Mouse (Mus musculus) thymus, adult 2 months (tissue): Measurements from ENCODE around the gene Qrich1. TPM values are rescaled to one million over a fixed set of nuclear protein-coding genes. Genes with fewer than 3 reads are reported as not detected.

Experiments
- DNase-seq: peaks from one replicate; pipeline ENCODE4 v3.0.0; 2021
- H3K27ac ChIP-seq: fragments of 200-500 bp; 2 replicates; pipeline ENCODE4 v1.5.1; 2012; ENCODE audit warnings: low read length, control low read depth; ENCODE audit not compliant: control insufficient read depth, insufficient read depth
- H3K27me3 ChIP-seq: fragments of 200-500 bp; 2 replicates; pipeline ENCODE4 v1.6.1; 2012; ENCODE audit warnings: mild to moderate bottlenecking, low read length, moderate library complexity, mixed read lengths; ENCODE audit not compliant: control insufficient read depth, insufficient read depth
- H3K36me3 ChIP-seq: fragments of 200-500 bp; 2 replicates; pipeline ENCODE4 v1.6.1; 2012; ENCODE audit warnings: mild to moderate bottlenecking, low read length, moderate library complexity; ENCODE audit not compliant: control insufficient read depth, insufficient read depth
- H3K4me1 ChIP-seq: fragments of 200-500 bp; replicated peaks from 2 replicates; pipeline ENCODE4 v1.6.1; 2012; ENCODE audit warnings: low read length; ENCODE audit not compliant: control insufficient read depth, insufficient read depth
- H3K4me3 ChIP-seq: fragments of 200-500 bp; 2 replicates; pipeline ENCODE4 v1.5.1; 2012; ENCODE audit warnings: mild to moderate bottlenecking, low read length, control low read depth, moderate library complexity; ENCODE audit not compliant: control insufficient read depth, insufficient read depth
- CTCF ChIP-seq: fragments of 200-500 bp; IDR thresholded peaks from 2 replicates; pipeline ENCODE4 v1.5.1; 2012; ENCODE audit warnings: mild to moderate bottlenecking, control low read depth, low read length, moderate library complexity, borderline replicate concordance; ENCODE audit not compliant: control insufficient read depth, poor library complexity, insufficient read depth; ENCODE audit errors: extremely low read depth
- POLR2A ChIP-seq: fragments of 200-500 bp; IDR thresholded peaks from 2 replicates; pipeline ENCODE4 v1.6.1; 2012; ENCODE audit warnings: mild to moderate bottlenecking, low read length, control low read depth, moderate library complexity; ENCODE audit not compliant: control insufficient read depth, poor library complexity, insufficient read depth; ENCODE audit errors: extremely low read depth
- WGBS: fragments of 180-500 bp; shearing (Covaris S2); methylation state at CpG from one replicate; pipeline ENCODE4 v1.1.7; 2018; 5-methylcytosine and 5-hydroxymethylcytosine counted together
- polyA plus RNA-seq: library from polyadenylated mRNA; depleted of rRNA; stranded (reverse); fragments of >200 nt; gene quantifications from 2 replicates; pipeline ENCODE4 v1.2.3, GENCODE M21; 2012

The Qrich1 gene
- polyA plus RNA-seq, 1 experiment: 200 TPM

DNA sequence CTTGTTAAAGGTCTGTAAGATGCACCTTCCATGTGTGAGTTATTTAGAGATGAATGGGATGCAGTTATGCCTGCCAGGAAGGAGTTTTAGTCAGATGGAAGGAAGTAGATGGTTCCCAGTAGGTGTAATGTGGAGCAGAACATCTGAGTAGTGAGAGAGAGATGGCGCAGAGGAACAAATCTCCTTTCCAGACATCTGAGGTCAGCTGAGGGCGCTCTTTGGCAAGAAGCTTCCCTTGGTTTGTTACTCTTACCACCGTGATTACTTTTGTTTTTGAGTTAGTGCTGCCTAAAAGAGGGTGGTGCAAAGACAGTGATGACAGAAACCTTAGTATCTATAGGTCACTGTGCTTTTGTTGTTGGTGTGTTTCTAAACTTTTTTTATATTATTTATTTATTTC is 8.8 kb downstream of the Qrich1 start:
- Histone ChIP-seq H3K4me1 (no peaks in the 10 kb centered on the region), H3K27ac (no peak overlapping the region), H3K27me3 (no peaks in the 10 kb centered on the region), H3K36me3 (peaks cover 25% of the 10 kb centered on the region), H3K4me3 (no peak overlapping the region)
- no peak for TF ChIP-seq POLR2A
- no peak for TF ChIP-seq CTCF
- 83% methylated on average over 3 of the region's 3 CpGs for WGBS
- no peak for DNase-seq

- Histone ChIP-seq H3K36me3 (peaks cover 72% of the 10 kb centered on the region), H3K4me1 (no peaks in the 10 kb centered on the region), H3K4me3 (no peak overlapping the region), H3K27ac (no peak overlapping the region), H3K27me3 (no peaks in the 10 kb centered on the region)
- 97% methylated on average over 1 of the region's 1 CpGs for WGBS
- no peak for DNase-seq
- TF ChIP-seq CTCF (no peak), POLR2A (no peak)
Observed at GRCm38 (mm10) chr9:108530954-108531353, 14.3 kb downstream of the Qrich1 start.

DNA sequence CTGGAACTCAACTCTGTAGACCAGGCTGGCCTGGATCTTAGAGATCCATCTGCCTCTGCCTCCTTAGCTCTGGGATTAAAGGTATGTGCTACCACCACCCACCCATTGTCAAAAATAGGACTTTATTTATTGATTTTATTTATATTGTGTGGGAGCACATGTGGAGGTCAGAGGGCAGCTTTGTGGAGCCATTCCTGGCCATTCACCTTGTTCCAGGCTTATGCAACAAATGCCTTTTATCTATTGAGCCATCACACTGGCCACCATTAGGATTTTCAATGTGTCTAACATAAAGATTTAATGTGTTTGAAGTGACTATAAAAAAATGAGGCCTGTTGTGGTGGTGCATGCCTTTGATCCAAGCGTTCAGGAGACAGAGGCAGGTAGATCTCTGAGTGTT is 14.9 kb downstream of the Qrich1 start:
- no peak for DNase-seq
- WGBS: 91% methylated on average over 1 of the region's 1 CpGs
- Histone ChIP-seq H3K27ac (no peak overlapping the region), H3K4me3 (no peak overlapping the region), H3K27me3 (no peaks in the 10 kb centered on the region), H3K4me1 (no peaks in the 10 kb centered on the region), H3K36me3 (peaks cover 74% of the 10 kb centered on the region)
- TF ChIP-seq CTCF (no peak), POLR2A (no peak)

- peaks cover 69% of the 10 kb centered on the region for H3K36me3 ChIP-seq
- peaks cover 6% of the 10 kb centered on the region for H3K4me1 ChIP-seq
- no peak overlapping the region; the same call in 1 of the 2 replicates for H3K27ac ChIP-seq
- H3K27me3 ChIP-seq: no peaks in the 10 kb centered on the region
- no peak for TF ChIP-seq CTCF
- no peak for TF ChIP-seq POLR2A
- no peak overlapping the region for H3K4me3 ChIP-seq
- no peak for DNase-seq
Observed at GRCm38 (mm10) chr9:108540846-108541245, 24.2 kb downstream of the Qrich1 start.

GRCm38 (mm10) chr9:108545986-108546385 is 29.4 kb downstream of the Qrich1 start:
- H3K4me1 ChIP-seq: peaks cover 3% of the 10 kb centered on the region
- peaks cover 82% of the 10 kb centered on the region for H3K36me3 ChIP-seq
- DNase-seq: no peak
- 95% methylated on average over 3 of the region's 3 CpGs for WGBS
- no peaks in the 10 kb centered on the region for H3K27me3 ChIP-seq
- no peak overlapping the region for H3K4me3 ChIP-seq
- TF ChIP-seq POLR2A: no peak
- TF ChIP-seq CTCF: no peak
- H3K27ac ChIP-seq: no peak overlapping the region

DNA sequence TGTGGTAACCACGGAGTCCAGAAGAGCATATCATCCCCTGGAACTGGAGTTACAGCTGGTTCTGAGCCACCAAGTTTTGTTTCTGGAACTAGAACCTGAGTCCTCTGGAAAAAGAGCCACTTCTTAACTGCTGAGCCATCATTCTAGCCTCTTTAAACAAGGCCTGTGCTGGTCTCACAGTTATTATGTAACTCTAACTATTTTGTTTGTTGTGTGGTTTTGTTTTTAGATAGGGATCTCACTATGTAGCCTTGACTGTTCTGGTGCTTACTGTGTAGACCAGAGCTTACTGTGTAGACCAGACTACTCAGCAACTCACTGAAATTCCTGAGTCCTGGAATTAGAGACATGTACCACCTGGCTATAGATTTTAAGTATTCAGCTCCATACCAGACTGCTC is 30.3 kb downstream of the Qrich1 start:
- no peaks in the 10 kb centered on the region for H3K27me3 ChIP-seq
- no peaks in the 10 kb centered on the region for H3K4me1 ChIP-seq
- TF ChIP-seq CTCF (no peak), POLR2A (no peak)
- H3K36me3 ChIP-seq: peaks cover 77% of the 10 kb centered on the region
- H3K27ac ChIP-seq: no peak overlapping the region
- H3K4me3 ChIP-seq: no peak overlapping the region
- DNase-seq: no peak
- WGBS: 97% methylated on average over 1 of the region's 1 CpGs

- 95% methylated on average over 4 of the region's 4 CpGs for whole genome bisulfite sequencing
- peaks cover 47% of the 10 kb centered on the region for H3K36me3 ChIP-seq
- no peak for DNase-seq
- no peak overlapping the region for H3K4me3 ChIP-seq
- no peak overlapping the region for H3K27ac ChIP-seq
- H3K27me3 ChIP-seq: no peaks in the 10 kb centered on the region
- TF ChIP-seq CTCF: no peak
- TF ChIP-seq POLR2A: no peak
- H3K4me1 ChIP-seq: peaks cover 6% of the 10 kb centered on the region
Observed at GRCm38 (mm10) chr9:108559169-108559568, 42.6 kb downstream of the Qrich1 start.
